Mouse (Mus musculus) ovary, adult 2 months (tissue): ENCODE data around the gene Zfp830. TPM values are rescaled to one million over a fixed set of nuclear protein-coding genes. Genes with fewer than 3 reads are reported as not detected.

ENCODE experiments used
- polyA plus RNA-seq: library from polyadenylated mRNA; depleted of rRNA; stranded (reverse); fragments of >200 nt; gene quantifications from 2 replicates; pipeline ENCODE4 v1.2.3, GENCODE M21; 2012; rRNA removed

Zfp830 gene
- polyA plus RNA-seq: 5.3 and 7.2 TPM in 2 replicates

DNA sequence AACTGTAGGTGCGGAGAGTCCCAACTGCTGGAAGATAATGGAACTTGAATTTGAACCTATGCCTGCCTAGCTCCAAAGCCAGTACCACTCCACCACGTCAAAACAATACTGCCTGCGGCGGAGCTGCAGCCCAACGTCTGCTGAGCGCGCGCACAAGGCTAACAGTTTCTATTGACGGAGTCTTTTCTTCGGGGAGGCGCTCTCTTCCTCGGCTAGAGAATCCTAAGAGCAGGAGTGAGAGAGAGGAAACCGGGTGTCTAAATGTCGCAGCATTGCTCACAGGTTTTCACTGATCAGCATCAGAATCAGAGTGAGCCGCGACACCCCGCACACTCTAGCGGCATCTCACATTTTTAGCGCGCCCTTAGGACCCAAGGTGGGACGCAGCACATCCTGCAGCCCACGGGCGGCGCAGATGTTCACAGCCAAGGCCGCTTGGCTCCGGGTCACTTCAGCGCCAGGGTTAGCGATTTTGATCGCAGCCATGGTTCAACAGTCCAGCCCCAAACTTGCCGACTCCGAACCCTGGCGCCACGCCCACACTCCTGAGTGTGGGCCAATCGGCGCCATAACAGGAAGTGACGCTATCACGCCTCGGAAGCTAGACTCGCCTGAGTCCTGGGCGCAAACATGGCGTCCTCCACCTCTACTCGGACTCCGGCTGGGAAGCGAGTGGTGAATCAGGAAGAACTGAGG is at the start of gene Zfp830, which contains the start of gene Cct6b:
TSS of gene Zfp830 (plus strand) at position 604 of the 696 bp plus-strand sequence.
TSS of gene Cct6b (minus strand) at position 580 of the 696 bp plus-strand sequence.

GRCm38 (mm10) chr11:82780983-82781903 is 17.1 kb downstream of the Zfp830 start, which contains the start of gene Lig3:
Gene Lig3, plus strand, starts transcription at chr11:82781108.

Other genes with a start within 250 kb of the Zfp830 start
- gene Cct6b, start within 50 bp of the Zfp830 start, polyA plus RNA-seq: 0.08 and 0.12 TPM in 2 replicates
- 23.8 and 27.0 TPM in 2 replicates for gene Lig3, start 16.8 kb downstream of the Zfp830 start, polyA plus RNA-seq
- 11.7 and 12.7 TPM in 2 replicates for gene Rffl, start 106.9 kb downstream of the Zfp830 start, polyA plus RNA-seq
- gene Rad51d, start 126.3 kb downstream of the Zfp830 start, polyA plus RNA-seq: 18.5 and 26.8 TPM in 2 replicates
- gene Fndc8, start 127.8 kb downstream of the Zfp830 start, polyA plus RNA-seq: 0.09 and 0.30 TPM in 2 replicates
- gene Nle1, start 144.1 kb downstream of the Zfp830 start, polyA plus RNA-seq: 91.1 and 92.9 TPM in 2 replicates
- gene Unc45b, start 146.2 kb downstream of the Zfp830 start, polyA plus RNA-seq: 8.5 and 12.4 TPM in 2 replicates
- gene Slfn5, start 187.0 kb downstream of the Zfp830 start, polyA plus RNA-seq: 2.1 and 2.2 TPM in 2 replicates
- 0.76 and 0.91 TPM in 2 replicates for gene Slfn9, start 227.5 kb downstream of the Zfp830 start, polyA plus RNA-seq